Mouse (Mus musculus) kidney, adult 2 months (tissue): ENCODE data around the gene Mllt3. TPM values are rescaled to one million over a fixed set of nuclear protein-coding genes. Genes with fewer than 3 reads are reported as not detected.

Experiments
- DNase-seq: peaks from one replicate; pipeline ENCODE4 v3.0.0; 2021
- H3K27ac ChIP-seq: fragments of 200-500 bp; 2 replicates; pipeline ENCODE4 v1.5.1; 2012; ENCODE audit warnings: low read depth, low read length, control low read depth, inconsistent platforms; ENCODE audit not compliant: insufficient read depth
- H3K27me3 ChIP-seq: fragments of 200-500 bp; replicated peaks from 2 replicates; pipeline ENCODE4 v1.6.1; 2012; ENCODE audit warnings: mild to moderate bottlenecking, moderate library complexity, low read length, inconsistent platforms; ENCODE audit not compliant: control insufficient read depth, insufficient read depth
- H3K36me3 ChIP-seq: fragments of 200-500 bp; 2 replicates; pipeline ENCODE4 v1.6.1; 2012; ENCODE audit warnings: mild to moderate bottlenecking, moderate library complexity, low read length, inconsistent platforms; ENCODE audit not compliant: control insufficient read depth, insufficient read depth
- H3K4me1 ChIP-seq: fragments of 200-500 bp; 2 replicates; pipeline ENCODE4 v1.6.1; 2011; ENCODE audit warnings: low read length; ENCODE audit not compliant: control insufficient read depth, insufficient read depth
- H3K4me3 ChIP-seq: fragments of 200-500 bp; 2 replicates; pipeline ENCODE4 v1.5.1; 2011; ENCODE audit warnings: mild to moderate bottlenecking, low read depth, low read length, control low read depth; ENCODE audit not compliant: insufficient read depth
- CTCF ChIP-seq: fragments of 200-500 bp; conservative IDR thresholded peaks from 2 replicates; pipeline ENCODE4 v1.5.1; 2011; ENCODE audit warnings: low read depth, mild to moderate bottlenecking, control low read depth, low read length, moderate library complexity, mixed read lengths; ENCODE audit not compliant: insufficient read depth, insufficient read length
- POLR2A ChIP-seq: fragments of 200-500 bp; IDR thresholded peaks from one replicate; pipeline ENCODE4 v1.6.1; 2011; ENCODE audit warnings: low read depth, low read length, control low read depth
- WGBS: fragments of 180-500 bp; shearing (Covaris S2); methylation state at CpG from one replicate; pipeline ENCODE4 v1.1.7; 2018; 5-methylcytosine and 5-hydroxymethylcytosine counted together
- polyA plus RNA-seq: library from polyadenylated mRNA; depleted of rRNA; stranded (reverse); fragments of >200 nt; gene quantifications from 2 replicates; pipeline ENCODE4 v1.2.3, GENCODE M21; 2012

Gene Mllt3
- polyA plus RNA-seq, 1 experiment = 5.2 TPM

GRCm38 (mm10) chr4:87826336-87826735 lies 206.8 kb downstream of the Mllt3 start:
- no peaks in the 10 kb centered on the region for H3K4me1 ChIP-seq
- H3K4me3 ChIP-seq = no peak overlapping the region
- DNase-seq = no peak
- H3K36me3 ChIP-seq = no peaks in the 10 kb centered on the region
- TF ChIP-seq CTCF (no peak), POLR2A (no peak)
- H3K27ac ChIP-seq = no peak overlapping the region
- WGBS = 80% methylated on average over 5 of the region's 5 CpGs
- H3K27me3 ChIP-seq = no peaks in the 10 kb centered on the region

GRCm38 (mm10) chr4:87823623-87824022 lies 209.5 kb downstream of the Mllt3 start:
- Histone ChIP-seq H3K4me3 (no peak overlapping the region), H3K36me3 (no peaks in the 10 kb centered on the region), H3K27me3 (no peaks in the 10 kb centered on the region), H3K27ac (no peak overlapping the region), H3K4me1 (no peaks in the 10 kb centered on the region)
- DNase-seq = no peak
- TF ChIP-seq CTCF (no peak), POLR2A (no peak)
- WGBS = 66% methylated on average over 3 of the region's 3 CpGs

GRCm38 (mm10) chr4:87823191-87823590 lies 210.0 kb downstream of the Mllt3 start:
- no peak overlapping the region for H3K4me3 ChIP-seq
- H3K27ac ChIP-seq = no peak overlapping the region
- H3K36me3 ChIP-seq = no peaks in the 10 kb centered on the region
- H3K4me1 ChIP-seq = no peaks in the 10 kb centered on the region
- no peak for TF ChIP-seq CTCF
- no peak for TF ChIP-seq POLR2A
- WGBS = 80% methylated on average over 6 of the region's 6 CpGs
- H3K27me3 ChIP-seq = no peaks in the 10 kb centered on the region
- DNase-seq = no peak

GRCm38 (mm10) chr4:87820911-87821310 lies 212.3 kb downstream of the Mllt3 start:
- Histone ChIP-seq H3K27ac (no peak overlapping the region), H3K27me3 (no peaks in the 10 kb centered on the region), H3K36me3 (no peaks in the 10 kb centered on the region), H3K4me1 (no peaks in the 10 kb centered on the region), H3K4me3 (no peak overlapping the region)
- no peak for DNase-seq
- WGBS = 84% methylated on average over 3 of the region's 3 CpGs
- TF ChIP-seq POLR2A (no peak), CTCF (no peak)

- no peak overlapping the region for H3K4me3 ChIP-seq
- no peak overlapping the region for H3K27ac ChIP-seq
- DNase-seq = no peak
- no peaks in the 10 kb centered on the region for H3K36me3 ChIP-seq
- TF ChIP-seq POLR2A = no peak
- TF ChIP-seq CTCF = no peak
- H3K4me1 ChIP-seq = no peaks in the 10 kb centered on the region
- no peaks in the 10 kb centered on the region for H3K27me3 ChIP-seq
- WGBS = 80% methylated on average over 9 of the region's 9 CpGs
Observed at GRCm38 (mm10) chr4:87819182-87819581, 214.0 kb downstream of the Mllt3 start.

- 86% methylated on average over 1 of the region's 1 CpGs for WGBS
- H3K27me3 ChIP-seq = no peaks in the 10 kb centered on the region
- no peak for DNase-seq
- H3K4me1 ChIP-seq = no peaks in the 10 kb centered on the region
- no peaks in the 10 kb centered on the region for H3K36me3 ChIP-seq
- no peak for TF ChIP-seq POLR2A
- TF ChIP-seq CTCF = no peak
- H3K4me3 ChIP-seq = no peak overlapping the region
- H3K27ac ChIP-seq = no peak overlapping the region
Observed at GRCm38 (mm10) chr4:87818276-87818675, 214.9 kb downstream of the Mllt3 start.

GRCm38 (mm10) chr4:87815465-87816108 lies 217.6 kb downstream of the Mllt3 start:
- TF ChIP-seq CTCF (no peak), POLR2A (no peak)
- H3K4me3 ChIP-seq = no peak overlapping the region
- DNase-seq = no peak
- WGBS = 73% methylated on average over 7 of the region's 7 CpGs
- H3K27ac ChIP-seq = no peak overlapping the region
- no peaks in the 10 kb centered on the region for H3K27me3 ChIP-seq
- H3K4me1 ChIP-seq = no peaks in the 10 kb centered on the region
- no peaks in the 10 kb centered on the region for H3K36me3 ChIP-seq

- no peak for DNase-seq
- Histone ChIP-seq H3K27me3 (no peaks in the 10 kb centered on the region), H3K36me3 (no peaks in the 10 kb centered on the region), H3K4me3 (no peak overlapping the region), H3K27ac (no peak overlapping the region), H3K4me1 (no peaks in the 10 kb centered on the region)
- 84% methylated on average over 2 of the region's 2 CpGs for WGBS
- no peak for TF ChIP-seq CTCF
- no peak for TF ChIP-seq POLR2A
Observed at GRCm38 (mm10) chr4:87811899-87812298, 221.3 kb downstream of the Mllt3 start.
